Mouse (Mus musculus): ENCODE measurements around the gene Glrx5. TPM values are rescaled to one million over a fixed set of nuclear protein-coding genes. Genes with fewer than 3 reads are reported as not detected.

The Glrx5 gene
- polyA plus RNA-seq, 1 experiment from 2014 or later, result 188 TPM

DNA sequence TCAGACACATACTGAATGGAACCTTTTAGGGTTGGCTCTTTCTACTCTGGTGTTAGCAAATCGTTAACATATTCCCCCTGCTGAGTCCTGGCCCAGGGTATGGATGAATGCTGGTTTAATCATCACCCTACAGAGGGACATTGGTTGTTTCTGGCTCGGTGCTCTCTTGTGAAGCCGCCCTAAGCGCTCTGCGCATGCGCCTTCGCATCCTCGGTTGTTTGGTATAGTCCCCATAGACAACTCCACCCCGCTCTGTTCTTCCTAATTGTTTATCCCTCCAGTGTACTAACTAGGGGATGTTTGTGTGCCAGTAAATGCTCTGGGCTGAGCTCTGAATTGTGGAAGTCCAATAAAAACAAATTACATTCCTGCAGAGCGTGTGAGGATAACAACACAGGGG, 15.8 kb upstream of the Glrx5 start:
- H3K4me3 ChIP-seq (ENCODE audit: low read depth, low read length), result no peak overlapping the region
- no peaks in the 10 kb centered on the region for H3K36me3 ChIP-seq (replicated peaks; ENCODE audit: control insufficient read depth, insufficient read depth, low read depth, low read length)
- no peaks in the 10 kb centered on the region for H3K9me3 ChIP-seq (replicated peaks; ENCODE audit: control insufficient read depth, low read length)
- H3K9ac ChIP-seq (replicated peaks; ENCODE audit: low read length), result no peak overlapping the region
- DNase-seq (ENCODE audit: low spot score) (no peak), ATAC-seq (replicated peaks; ENCODE audit: insufficient number of reproducible peaks, low FRiP score, low TSS enrichment, low read depth) (no peak)
- H3K27me3 ChIP-seq (ENCODE audit: control insufficient read depth, insufficient read depth, low read length), result no peaks in the 10 kb centered on the region
- no peak overlapping the region for H3K27ac ChIP-seq (replicated peaks; ENCODE audit: low read depth, low read length)
- H3K4me1 ChIP-seq (ENCODE audit: control insufficient read depth, insufficient read depth, low read length), result no peaks in the 10 kb centered on the region
- no peak overlapping the region for H3K4me2 ChIP-seq (ENCODE audit: low read depth, low read length)
- WGBS, result 83% methylated on average over 10 of the region's 10 CpGs

DNA sequence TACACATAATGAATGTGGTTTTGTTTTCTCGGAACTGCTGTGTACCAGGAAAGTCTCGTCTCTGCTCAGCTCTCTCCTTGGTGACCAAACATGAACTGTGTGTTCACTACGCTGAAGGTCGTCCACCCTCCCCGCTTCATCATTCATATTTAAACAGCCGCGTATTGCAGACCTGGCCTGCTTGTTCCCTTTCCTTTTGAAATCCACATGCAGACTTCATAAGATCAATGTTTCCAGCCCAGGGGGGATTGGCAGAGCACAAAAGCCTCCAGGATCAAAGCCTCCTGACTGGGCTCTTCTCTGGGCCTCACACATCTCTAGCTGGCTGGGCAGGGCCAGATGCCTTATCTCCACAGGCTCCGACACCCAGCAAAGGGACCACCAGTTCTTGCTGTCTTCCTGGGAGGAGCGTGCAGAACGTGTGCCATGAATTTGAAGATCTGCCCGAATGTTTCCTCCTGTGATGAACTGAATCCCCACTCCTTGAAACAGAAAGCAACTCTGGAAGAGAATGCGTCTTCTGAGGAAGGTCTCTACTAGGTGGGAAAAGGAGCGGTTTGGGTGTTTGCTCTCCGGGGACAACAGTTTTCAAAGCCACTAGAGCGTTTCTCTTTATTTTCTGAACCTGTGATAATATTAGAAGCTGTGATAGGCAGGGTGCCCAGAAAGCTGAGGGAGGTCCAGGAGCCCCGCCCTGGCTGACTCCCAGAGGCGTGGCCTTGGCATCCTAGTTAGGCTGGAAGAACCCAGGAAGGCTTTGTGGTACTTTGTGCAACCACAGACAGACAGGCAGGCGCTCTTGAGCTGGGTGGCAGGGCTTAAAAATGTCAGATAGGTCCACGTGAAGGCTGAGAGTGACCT, 12.9 kb upstream of the Glrx5 start:
- Histone ChIP-seq H3K36me3 (replicated peaks; ENCODE audit: control insufficient read depth, insufficient read depth, low read depth, low read length) (no peaks in the 10 kb centered on the region), H3K27ac (replicated peaks; ENCODE audit: low read depth, low read length) (no peak overlapping the region), H3K27me3 (ENCODE audit: control insufficient read depth, insufficient read depth, low read length) (no peaks in the 10 kb centered on the region), H3K9me3 (replicated peaks; ENCODE audit: control insufficient read depth, low read length) (0 out of 2 replicates have a peak, but pooled peaks cover 2% of the 10 kb centered on the region), H3K4me1 (ENCODE audit: control insufficient read depth, insufficient read depth, low read length) (no peaks in the 10 kb centered on the region), H3K4me2 (ENCODE audit: low read depth, low read length) (no peak overlapping the region), H3K4me3 (ENCODE audit: low read depth, low read length) (no peak overlapping the region), H3K9ac (replicated peaks; ENCODE audit: low read length) (no peak overlapping the region)
- WGBS, result 70% methylated on average over 19 of the region's 19 CpGs
- ATAC-seq (replicated peaks; ENCODE audit: insufficient number of reproducible peaks, low FRiP score, low TSS enrichment, low read depth) (no peak), DNase-seq (ENCODE audit: low spot score) (no peak)

DNA sequence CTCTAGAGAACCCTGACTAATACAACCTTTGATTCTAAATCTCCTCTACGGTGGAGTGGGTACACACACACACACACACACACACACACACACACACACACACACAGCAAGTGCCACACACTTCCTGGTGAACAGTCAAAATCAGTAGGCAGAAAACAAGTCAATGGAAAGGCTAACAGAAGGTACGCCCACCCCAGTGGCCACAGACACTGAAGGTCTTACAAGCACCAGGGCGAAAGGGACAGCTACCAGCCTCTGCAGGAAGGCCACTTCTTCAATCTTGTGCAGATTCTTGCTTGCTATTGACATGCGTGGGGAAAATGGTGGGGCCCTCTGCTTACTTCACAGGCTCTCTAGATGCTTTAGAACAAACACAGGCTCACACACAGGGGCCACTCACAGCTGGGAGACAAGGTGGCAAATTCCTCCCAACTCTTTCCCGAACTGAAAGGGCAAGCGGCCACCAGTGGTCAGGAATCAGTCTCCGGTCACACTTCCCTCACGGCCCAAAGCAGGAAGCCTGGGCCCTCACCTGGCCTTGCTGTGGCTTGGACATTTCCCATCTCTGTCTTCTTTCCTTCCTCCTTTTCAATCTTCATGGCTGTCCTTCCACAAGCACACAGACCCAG, 10.9 kb upstream of the Glrx5 start:
- Histone ChIP-seq H3K27ac (replicated peaks; ENCODE audit: low read depth, low read length) (no peak overlapping the region), H3K4me3 (ENCODE audit: low read depth, low read length) (no peak overlapping the region), H3K36me3 (replicated peaks; ENCODE audit: control insufficient read depth, insufficient read depth, low read depth, low read length) (no peaks in the 10 kb centered on the region), H3K9me3 (replicated peaks; ENCODE audit: control insufficient read depth, low read length) (0 out of 2 replicates have a peak, but pooled peaks cover 2% of the 10 kb centered on the region), H3K4me2 (ENCODE audit: low read depth, low read length) (no peak overlapping the region), H3K4me1 (ENCODE audit: control insufficient read depth, insufficient read depth, low read length) (no peaks in the 10 kb centered on the region), H3K9ac (replicated peaks; ENCODE audit: low read length) (no peak overlapping the region), H3K27me3 (ENCODE audit: control insufficient read depth, insufficient read depth, low read length) (no peaks in the 10 kb centered on the region)
- ATAC-seq (replicated peaks; ENCODE audit: insufficient number of reproducible peaks, low FRiP score, low TSS enrichment, low read depth), result no peak
- DNase-seq (ENCODE audit: low spot score), result no peak
- WGBS, result 88% methylated on average over 8 of the region's 8 CpGs

DNA sequence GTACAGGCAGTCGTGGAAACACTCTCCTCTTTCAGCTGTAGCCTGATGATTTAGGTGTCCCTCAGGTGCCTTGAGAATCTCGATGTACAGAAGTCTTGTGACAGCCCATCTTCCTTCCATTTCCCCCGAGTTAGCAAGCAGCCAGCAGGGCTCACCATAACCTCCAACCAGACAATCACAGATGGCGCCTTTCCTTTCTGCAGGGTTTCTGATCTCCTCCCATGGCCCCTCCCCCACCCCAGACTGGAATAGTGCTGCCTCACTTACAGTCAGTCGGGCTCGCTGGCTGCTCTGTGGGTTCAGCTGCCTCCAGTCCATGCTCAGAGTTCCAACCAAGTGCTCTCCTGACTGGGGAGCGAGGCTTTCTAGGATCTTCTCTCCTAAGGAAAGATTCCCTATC, 10.3 kb upstream of the Glrx5 start:
- WGBS, result 74% methylated on average over 7 of the region's 7 CpGs
- no peak overlapping the region for H3K9ac ChIP-seq (replicated peaks; ENCODE audit: low read length)
- DNase-seq (ENCODE audit: low spot score) (no peak), ATAC-seq (replicated peaks; ENCODE audit: insufficient number of reproducible peaks, low FRiP score, low TSS enrichment, low read depth) (no peak)
- no peaks in the 10 kb centered on the region for H3K4me1 ChIP-seq (ENCODE audit: control insufficient read depth, insufficient read depth, low read length)
- 0 out of 2 replicates have a peak, but pooled peaks cover 2% of the 10 kb centered on the region for H3K9me3 ChIP-seq (replicated peaks; ENCODE audit: control insufficient read depth, low read length)
- H3K27me3 ChIP-seq (ENCODE audit: control insufficient read depth, insufficient read depth, low read length), result no peaks in the 10 kb centered on the region
- H3K36me3 ChIP-seq (replicated peaks; ENCODE audit: control insufficient read depth, insufficient read depth, low read depth, low read length), result no peaks in the 10 kb centered on the region
- H3K27ac ChIP-seq (replicated peaks; ENCODE audit: low read depth, low read length), result no peak overlapping the region
- H3K4me2 ChIP-seq (ENCODE audit: low read depth, low read length), result no peak overlapping the region
- no peak overlapping the region for H3K4me3 ChIP-seq (ENCODE audit: low read depth, low read length)

DNA sequence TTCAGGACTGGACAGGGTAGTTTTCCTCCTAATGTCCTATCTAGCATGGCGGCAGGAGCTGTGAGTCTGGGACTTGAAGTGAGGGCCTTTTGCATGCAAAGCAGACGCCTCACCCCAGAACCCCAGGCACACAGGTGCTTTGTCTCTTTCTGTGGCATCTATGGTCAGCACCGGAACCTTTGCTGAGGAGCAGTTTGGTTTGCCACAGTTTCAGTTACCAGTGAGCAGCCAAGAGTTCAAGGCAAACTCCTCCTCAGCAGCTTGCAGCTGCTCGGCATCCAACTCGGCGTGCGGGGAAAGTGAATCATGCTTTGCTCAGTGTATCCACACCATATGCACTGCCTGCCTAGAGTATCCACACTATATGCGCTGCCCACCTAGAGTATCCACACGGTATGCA, 9.7 kb upstream of the Glrx5 start:
- no peaks in the 10 kb centered on the region for H3K27me3 ChIP-seq (ENCODE audit: control insufficient read depth, insufficient read depth, low read length)
- no peaks in the 10 kb centered on the region for H3K36me3 ChIP-seq (replicated peaks; ENCODE audit: control insufficient read depth, insufficient read depth, low read depth, low read length)
- no peaks in the 10 kb centered on the region for H3K4me1 ChIP-seq (ENCODE audit: control insufficient read depth, insufficient read depth, low read length)
- no peak for DNase-seq (ENCODE audit: low spot score)
- H3K27ac ChIP-seq (replicated peaks; ENCODE audit: low read depth, low read length), result no peak overlapping the region
- no peak overlapping the region for H3K4me2 ChIP-seq (ENCODE audit: low read depth, low read length)
- 0 out of 2 replicates have a peak, but pooled peaks cover 2% of the 10 kb centered on the region for H3K9me3 ChIP-seq (replicated peaks; ENCODE audit: control insufficient read depth, low read length)
- WGBS, result 97% methylated on average over 9 of the region's 9 CpGs
- no peak overlapping the region for H3K4me3 ChIP-seq (ENCODE audit: low read depth, low read length)
- no peak for ATAC-seq (replicated peaks; ENCODE audit: insufficient number of reproducible peaks, low FRiP score, low TSS enrichment, low read depth)
- no peak overlapping the region for H3K9ac ChIP-seq (replicated peaks; ENCODE audit: low read length)

DNA sequence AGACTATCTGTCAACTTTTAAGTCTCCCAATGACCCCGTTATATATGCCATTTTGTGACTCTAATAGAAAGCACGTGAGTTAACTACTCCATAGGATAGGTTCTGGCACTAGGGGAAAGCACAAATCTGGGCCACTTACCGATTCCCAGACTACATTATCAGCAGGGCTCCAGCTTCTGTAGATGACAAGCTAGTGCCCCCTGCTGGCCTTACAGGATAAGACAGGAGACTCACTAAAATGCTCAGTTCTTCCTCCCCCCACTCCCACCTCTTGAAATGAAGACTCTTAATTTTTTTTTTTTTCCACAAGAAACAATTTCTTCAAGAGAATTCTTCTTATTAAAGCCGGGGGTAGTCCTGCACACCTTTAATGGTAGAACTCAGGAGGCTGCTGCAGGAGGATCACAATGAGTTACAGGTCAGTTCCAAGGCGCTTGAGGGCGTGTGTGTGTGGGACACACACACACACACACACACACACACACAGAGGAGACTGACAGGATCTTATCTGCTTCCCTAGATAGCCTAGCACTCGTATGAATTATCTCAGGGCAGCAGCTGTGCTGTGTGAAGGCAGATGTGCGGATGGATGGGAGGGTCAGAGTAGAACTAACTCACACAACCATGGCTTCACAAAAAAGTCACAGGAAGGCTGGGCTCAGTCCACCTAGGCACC, 7.1 kb upstream of the Glrx5 start:
- no peak overlapping the region for H3K4me2 ChIP-seq (ENCODE audit: low read depth, low read length)
- WGBS, result 47% methylated on average over 8 of the region's 8 CpGs
- H3K9ac ChIP-seq (replicated peaks; ENCODE audit: low read length), result no peak overlapping the region
- ATAC-seq (replicated peaks; ENCODE audit: insufficient number of reproducible peaks, low FRiP score, low TSS enrichment, low read depth), result no peak
- 0 out of 2 replicates have a peak, but pooled peaks cover 3% of the 10 kb centered on the region for H3K36me3 ChIP-seq (replicated peaks; ENCODE audit: control insufficient read depth, insufficient read depth, low read depth, low read length)
- H3K4me1 ChIP-seq (ENCODE audit: control insufficient read depth, insufficient read depth, low read length), result no peaks in the 10 kb centered on the region
- no peaks in the 10 kb centered on the region for H3K27me3 ChIP-seq (ENCODE audit: control insufficient read depth, insufficient read depth, low read length)
- H3K27ac ChIP-seq (replicated peaks; ENCODE audit: low read depth, low read length), result no peak overlapping the region
- H3K9me3 ChIP-seq (replicated peaks; ENCODE audit: control insufficient read depth, low read length), result 0 out of 2 replicates have a peak, but pooled peaks cover 2% of the 10 kb centered on the region
- peak; percentile 85 for DNase-seq (ENCODE audit: low spot score)
- no peak overlapping the region for H3K4me3 ChIP-seq (ENCODE audit: low read depth, low read length)

DNA sequence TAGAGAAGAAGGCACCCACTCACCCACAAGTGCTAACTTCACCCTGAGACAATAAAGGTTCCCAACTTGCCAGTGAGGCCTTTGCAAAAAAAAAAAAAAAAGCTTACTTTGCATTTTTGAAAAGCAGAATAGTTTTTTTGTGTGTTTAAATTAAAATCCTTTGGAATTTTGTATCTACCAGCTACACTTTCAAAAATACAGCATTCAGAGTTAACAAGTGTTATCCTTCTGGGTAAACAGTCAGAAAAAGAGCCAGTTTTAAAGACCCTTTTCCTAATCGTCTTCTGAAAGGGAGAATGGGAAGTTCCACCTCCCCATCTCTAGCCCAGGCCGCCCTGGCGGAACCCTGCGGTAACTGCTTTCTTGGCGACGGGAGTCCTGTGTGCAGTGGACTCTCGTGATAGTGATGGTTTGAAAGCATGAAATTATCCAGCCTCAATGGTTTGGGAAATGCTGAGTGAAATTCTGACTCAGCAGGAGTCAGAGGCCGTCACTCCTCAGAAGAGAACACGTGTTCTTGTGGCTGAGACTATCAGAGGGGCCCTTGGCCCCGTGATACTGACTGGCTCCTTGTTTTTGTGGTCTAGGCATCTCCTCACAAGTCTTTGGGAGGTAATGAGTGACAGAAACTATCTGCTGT, 6.4 kb upstream of the Glrx5 start:
- DNase-seq (ENCODE audit: low spot score) (no peak), ATAC-seq (replicated peaks; ENCODE audit: insufficient number of reproducible peaks, low FRiP score, low TSS enrichment, low read depth) (no peak)
- Histone ChIP-seq H3K36me3 (replicated peaks; ENCODE audit: control insufficient read depth, insufficient read depth, low read depth, low read length) (0 out of 2 replicates have a peak, but pooled peaks cover 3% of the 10 kb centered on the region), H3K4me3 (ENCODE audit: low read depth, low read length) (no peak overlapping the region), H3K4me1 (ENCODE audit: control insufficient read depth, insufficient read depth, low read length) (no peaks in the 10 kb centered on the region), H3K9ac (replicated peaks; ENCODE audit: low read length) (no peak overlapping the region), H3K27me3 (ENCODE audit: control insufficient read depth, insufficient read depth, low read length) (no peaks in the 10 kb centered on the region), H3K27ac (replicated peaks; ENCODE audit: low read depth, low read length) (no peak overlapping the region), H3K9me3 (replicated peaks; ENCODE audit: control insufficient read depth, low read length) (0 out of 2 replicates have a peak, but pooled peaks cover 2% of the 10 kb centered on the region), H3K4me2 (ENCODE audit: low read depth, low read length) (no peak overlapping the region)
- 64% methylated on average over 10 of the region's 10 CpGs for WGBS
